Mouse (Mus musculus): ENCODE data around the gene Gm12248.
A peak's percentile ranks its signal among the peaks of the same experiment; 100 is the strongest.

The Gm12248 gene

DNA sequence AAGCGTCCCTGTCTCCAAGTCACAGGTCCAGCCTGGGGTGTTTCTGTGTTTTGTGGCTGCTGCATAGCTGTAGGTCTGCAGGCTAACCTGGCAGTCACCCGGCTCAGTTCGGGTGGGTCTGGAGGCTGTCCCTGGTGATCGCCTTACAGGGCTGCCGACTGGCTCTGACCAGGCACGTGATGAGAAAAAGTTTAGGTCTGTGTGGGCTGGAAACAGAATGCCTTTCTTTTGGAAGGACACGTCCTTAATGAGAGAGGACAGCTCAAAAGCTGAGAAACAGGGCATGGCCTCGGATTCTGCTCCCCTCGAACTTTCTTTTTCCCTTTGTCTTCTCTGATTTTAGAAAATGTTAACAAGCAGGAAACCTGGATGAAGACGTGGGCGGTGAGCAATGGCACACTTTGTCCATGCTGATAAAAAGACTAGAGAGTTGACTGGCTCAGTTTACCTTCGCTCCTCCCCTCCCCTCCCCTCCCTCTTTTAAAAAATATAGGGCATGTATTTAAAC is at the start of gene Gm12248:
Gene Gm12248 (minus strand): TSS at position 114 of the 508 bp plus-strand sequence.
- no peak for DNase-seq (ENCODE audit: low spot score in 2 of 2)

DNA sequence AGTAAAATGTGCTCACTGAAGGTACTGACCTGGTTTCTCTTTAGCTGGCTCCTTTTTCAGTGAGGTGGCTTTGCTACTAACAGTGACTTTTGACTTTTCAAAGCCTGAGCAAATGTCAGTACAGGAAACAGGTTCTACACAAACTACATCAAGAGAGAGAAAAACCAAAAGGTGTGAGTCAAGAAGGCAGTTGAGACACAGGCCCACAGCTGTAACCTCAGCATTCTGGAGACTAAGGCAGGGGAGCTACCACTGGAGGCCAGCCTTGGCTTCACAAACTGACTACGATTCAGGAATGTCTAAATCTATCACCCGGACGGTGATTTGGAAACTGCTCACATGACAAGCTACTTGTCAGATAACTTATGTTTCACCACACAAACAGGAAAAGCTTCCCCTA is 46.5 kb upstream of the Gm12248 start:
- DNase-seq (ENCODE audit: low spot score in 2 of 2), result no peak

GRCm38 (mm10) chr11:58138821-58139220 is 45.9 kb upstream of the Gm12248 start:
- no peak for DNase-seq (ENCODE audit: low spot score in 2 of 2)

GRCm38 (mm10) chr11:58136677-58137076 is 43.7 kb upstream of the Gm12248 start:
- DNase-seq (ENCODE audit: low spot score in 2 of 2), result no peak

- no peak for DNase-seq (ENCODE audit: low spot score in 2 of 2)
Measured at GRCm38 (mm10) chr11:58135296-58135695, 42.4 kb upstream of the Gm12248 start.

- no peak for DNase-seq (ENCODE audit: low spot score in 2 of 2)
Measured at GRCm38 (mm10) chr11:58134869-58135268, 41.9 kb upstream of the Gm12248 start.

DNA sequence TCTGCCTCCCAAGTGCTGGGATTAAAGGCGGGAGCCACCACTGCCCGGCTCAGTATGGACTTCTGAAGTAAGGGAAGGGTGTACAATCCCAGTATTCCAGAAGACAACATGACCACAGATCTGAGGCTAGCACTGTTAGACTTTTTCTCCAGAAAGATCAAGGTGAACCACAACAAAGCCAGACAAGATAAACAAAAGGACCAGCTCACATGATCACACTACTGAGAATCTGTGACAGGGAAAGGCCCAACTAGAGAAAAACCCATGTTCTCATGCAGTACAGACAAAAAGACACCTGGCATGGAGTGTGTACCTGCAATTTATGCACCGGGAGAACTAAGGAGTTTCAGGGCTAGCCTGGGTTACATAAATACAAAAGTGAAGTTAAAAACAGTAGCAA is 39.1 kb upstream of the Gm12248 start:
- no peak for DNase-seq (ENCODE audit: low spot score in 2 of 2)

GRCm38 (mm10) chr11:58129302-58129843 is 36.4 kb upstream of the Gm12248 start:
- no peak for DNase-seq (ENCODE audit: low spot score in 2 of 2)

- no peak for DNase-seq (ENCODE audit: low spot score in 2 of 2)
Measured at GRCm38 (mm10) chr11:58127544-58127943, 34.6 kb upstream of the Gm12248 start.

- peak in 1 of 2 experiments; percentile 25 for DNase-seq (ENCODE audit: low spot score in 2 of 2)
Measured at GRCm38 (mm10) chr11:58126397-58127160, 33.6 kb upstream of the Gm12248 start.

DNA sequence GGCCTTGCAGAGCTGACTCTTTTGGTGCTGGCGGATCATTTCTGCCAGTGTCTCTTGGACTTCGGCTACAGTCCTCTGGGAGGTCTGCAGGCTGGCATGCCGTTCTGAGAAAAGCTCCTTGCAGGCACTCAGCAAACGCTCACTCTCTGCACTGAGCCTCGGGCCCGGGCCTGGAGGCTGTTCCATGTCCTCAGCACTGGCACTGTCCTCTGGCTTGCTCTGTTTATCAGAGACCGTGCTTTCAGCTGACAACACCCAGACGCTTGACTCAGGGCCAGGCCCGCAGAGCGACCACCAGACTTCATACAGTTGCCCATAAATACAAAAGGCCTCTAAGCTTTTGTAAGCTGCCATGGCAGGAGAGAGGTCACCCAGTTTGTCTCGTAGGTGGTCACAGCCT is 32.1 kb upstream of the Gm12248 start:
- DNase-seq (ENCODE audit: low spot score in 2 of 2), result no peak

GRCm38 (mm10) chr11:58123711-58124110 is 30.8 kb upstream of the Gm12248 start:
- no peak for DNase-seq (ENCODE audit: low spot score in 2 of 2)

- DNase-seq (ENCODE audit: low spot score in 2 of 2), result no peak
Measured at GRCm38 (mm10) chr11:58121351-58121750, 28.4 kb upstream of the Gm12248 start.

DNA sequence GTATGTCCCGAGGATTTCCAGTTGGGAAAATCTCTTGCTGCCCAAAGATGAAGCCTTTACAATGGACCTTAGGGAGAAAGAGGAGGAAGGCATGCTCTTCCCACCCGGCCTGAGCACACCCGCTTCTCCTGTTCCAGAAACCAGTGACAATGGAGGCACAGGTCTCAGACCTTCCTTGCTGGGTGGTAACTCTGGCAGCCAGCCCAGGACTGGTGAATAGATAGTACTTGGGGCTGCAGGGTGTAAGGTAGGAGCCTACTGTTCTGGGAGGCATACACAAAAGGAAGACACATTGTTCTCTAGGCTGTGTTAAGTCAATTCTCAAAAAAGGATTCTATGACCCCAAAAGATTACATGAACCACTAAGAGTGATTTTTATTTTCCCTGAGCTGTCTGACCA is 27.7 kb upstream of the Gm12248 start:
- no peak for DNase-seq (ENCODE audit: low spot score in 2 of 2)

- no peak for DNase-seq (ENCODE audit: low spot score in 2 of 2)
Measured at GRCm38 (mm10) chr11:58117044-58117652, 24.2 kb upstream of the Gm12248 start.

- DNase-seq (ENCODE audit: low spot score in 2 of 2), result no peak
Measured at GRCm38 (mm10) chr11:58116560-58116959, 23.6 kb upstream of the Gm12248 start.

- DNase-seq (ENCODE audit: low spot score in 2 of 2), result no peak
Measured at GRCm38 (mm10) chr11:58107664-58108337, 14.9 kb upstream of the Gm12248 start.

DNA sequence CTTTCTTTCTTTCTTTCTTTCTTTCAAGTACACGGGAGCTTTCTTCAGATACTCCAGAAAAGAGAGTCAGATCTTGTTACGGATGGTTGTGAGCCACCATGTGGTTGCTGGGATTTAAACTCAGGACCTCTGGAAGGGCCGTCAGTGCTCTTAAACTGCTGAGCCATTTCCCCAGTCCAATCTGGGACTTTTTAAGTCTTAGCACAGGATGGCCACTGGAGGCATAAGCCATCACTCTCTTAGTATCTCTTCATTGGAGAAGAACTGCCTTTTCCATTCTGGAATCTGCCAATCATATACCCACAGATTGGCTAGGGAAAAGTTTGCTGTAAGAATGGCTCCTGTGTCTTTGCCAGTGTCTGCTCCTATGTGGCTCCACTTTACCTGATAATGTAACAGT is 14.1 kb upstream of the Gm12248 start:
- no peak for DNase-seq (ENCODE audit: low spot score in 2 of 2)

DNA sequence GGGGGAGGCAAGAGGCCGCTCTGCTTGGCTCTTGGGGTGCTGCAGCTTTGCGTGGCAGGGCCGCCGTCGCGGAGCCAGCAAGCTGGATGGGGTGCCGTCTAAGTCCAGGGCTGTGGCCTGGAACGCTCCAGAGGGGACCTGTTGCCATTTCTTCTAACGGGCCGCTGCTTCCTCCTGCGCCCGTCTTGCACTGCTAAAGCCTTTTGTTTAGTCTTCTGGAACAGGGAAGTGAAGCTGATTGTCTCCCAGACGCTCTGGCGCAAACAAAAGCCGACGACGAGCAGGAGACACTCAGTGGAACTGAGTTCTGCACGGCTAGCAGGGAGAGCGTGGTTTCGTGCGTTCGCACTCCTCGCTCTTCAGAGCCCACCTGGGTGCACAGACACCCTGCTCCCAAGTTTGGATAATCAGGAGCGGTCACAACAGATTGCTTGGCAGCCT is 11.4 kb upstream of the Gm12248 start:
- DNase-seq (ENCODE audit: low spot score in 2 of 2), result peak in 1 of 2 experiments; percentile 52

DNA sequence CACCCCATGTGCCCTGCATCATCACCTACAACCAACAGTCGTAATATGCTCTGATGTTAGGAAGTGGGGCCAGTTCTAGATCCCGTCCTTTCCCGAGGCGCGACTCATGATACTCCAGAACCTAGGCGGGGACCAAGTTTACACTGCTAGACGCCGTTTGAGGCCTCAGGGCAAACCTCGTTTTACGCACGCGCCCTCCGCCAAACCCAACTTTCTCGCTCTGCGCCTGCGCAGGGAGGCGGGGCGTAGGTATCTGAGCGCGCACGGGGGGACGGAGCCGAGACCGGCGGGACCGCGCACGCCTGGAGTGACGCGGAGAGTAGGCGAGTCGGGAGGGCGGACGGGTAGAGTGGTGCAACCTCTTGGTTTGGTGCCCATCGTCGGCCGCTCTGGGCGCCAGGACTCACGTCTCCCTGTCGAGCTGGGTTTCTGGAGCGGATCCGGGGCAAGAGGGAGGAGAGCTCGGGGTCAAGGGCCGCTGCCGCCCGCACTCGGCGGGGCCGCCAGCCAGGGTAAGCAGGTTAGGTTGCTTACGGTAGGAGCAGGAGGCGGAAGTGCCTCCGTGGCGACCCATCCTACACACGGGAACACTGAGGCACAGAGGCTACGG is 10.9 kb upstream of the Gm12248 start, which contains the start of gene Cnot8:
Gene Cnot8 (plus strand): TSS at position 457 of the 610 bp plus-strand sequence.
- DNase-seq (ENCODE audit: low spot score in 2 of 2), result peak; percentile 96 to 99

- no peak for DNase-seq (ENCODE audit: low spot score in 2 of 2)
Measured at GRCm38 (mm10) chr11:58103344-58103653, 10.4 kb upstream of the Gm12248 start.
